Mouse (Mus musculus): Measurements from ENCODE around the gene Ano6.

Ano6 gene

GRCm38 (mm10) chr15:95855051-95855844 lies 64.6 kb downstream of the Ano6 start:
- no peak for DNase-seq (ENCODE audit: low read depth, low spot score)

GRCm38 (mm10) chr15:95855953-95856352 lies 65.3 kb downstream of the Ano6 start:
- DNase-seq (ENCODE audit: low read depth, low spot score): no peak

- DNase-seq (ENCODE audit: low read depth, low spot score): no peak
These were observed 66.3 kb downstream of the Ano6 start for GRCm38 (mm10) chr15:95856684-95857595.

- DNase-seq (ENCODE audit: low read depth, low spot score): no peak
These were observed 68.4 kb downstream of the Ano6 start for GRCm38 (mm10) chr15:95858876-95859655.

- DNase-seq (ENCODE audit: low read depth, low spot score): no peak
These were observed 73.4 kb downstream of the Ano6 start for GRCm38 (mm10) chr15:95863865-95864660.

GRCm38 (mm10) chr15:95865311-95866100 lies 74.9 kb downstream of the Ano6 start:
- no peak for DNase-seq (ENCODE audit: low read depth, low spot score)

- no peak for DNase-seq (ENCODE audit: low read depth, low spot score)
These were observed 77.5 kb downstream of the Ano6 start for GRCm38 (mm10) chr15:95868172-95868571.

GRCm38 (mm10) chr15:95869611-95870010 lies 79.0 kb downstream of the Ano6 start:
- DNase-seq (ENCODE audit: low read depth, low spot score): no peak

GRCm38 (mm10) chr15:95871631-95872030 lies 81.0 kb downstream of the Ano6 start:
- DNase-seq (ENCODE audit: low read depth, low spot score): no peak

GRCm38 (mm10) chr15:95872447-95872846 lies 81.8 kb downstream of the Ano6 start:
- DNase-seq (ENCODE audit: low read depth, low spot score): no peak

- no peak for DNase-seq (ENCODE audit: low read depth, low spot score)
These were observed 82.6 kb downstream of the Ano6 start for GRCm38 (mm10) chr15:95873276-95873675.

- no peak for DNase-seq (ENCODE audit: low read depth, low spot score)
These were observed 83.6 kb downstream of the Ano6 start for GRCm38 (mm10) chr15:95874216-95874615.

GRCm38 (mm10) chr15:95874726-95875125 lies 84.1 kb downstream of the Ano6 start:
- DNase-seq (ENCODE audit: low read depth, low spot score): no peak

GRCm38 (mm10) chr15:95875898-95876297 lies 85.3 kb downstream of the Ano6 start:
- no peak for DNase-seq (ENCODE audit: low read depth, low spot score)

- DNase-seq (ENCODE audit: low read depth, low spot score): no peak
These were observed 90.0 kb downstream of the Ano6 start for GRCm38 (mm10) chr15:95880616-95881151.

GRCm38 (mm10) chr15:95882436-95882835 lies 91.8 kb downstream of the Ano6 start:
- DNase-seq (ENCODE audit: low read depth, low spot score): no peak

GRCm38 (mm10) chr15:95883559-95883958 lies 92.9 kb downstream of the Ano6 start:
- DNase-seq (ENCODE audit: low read depth, low spot score): no peak

- DNase-seq (ENCODE audit: low read depth, low spot score): no peak
These were observed 94.3 kb downstream of the Ano6 start for GRCm38 (mm10) chr15:95884658-95885620.
